In genomic region chr2:74695813-74696430, GRCm38 (mm10) we compare ENCODE assay signal across 28 mouse cellular contexts. TPM values are rescaled to one million over a fixed set of nuclear protein-coding genes. Genes with fewer than 3 reads are reported as not detected.
DNase-seq lines count a peak whose midpoint lies in the region; ATAC-seq lines count a peak whose summit lies in the region.
"Had no signal": no experiment of that assay in that cellular context is flagged by ENCODE, and none has a peak within 500 bp of the region (broad histone marks: within the 10 kb centered on the region; RNA-seq: fewer than 3 reads in every experiment).

No protein-coding gene starts in this region.

- H3K36me3 ChIP-seq in forebrain, embryonic 11.5 days (ENCODE audit: control insufficient read depth, insufficient read depth, low read length): no peaks in the 10 kb centered on the region
- no peaks in the 10 kb centered on the region for H3K36me3 ChIP-seq in forebrain, embryonic 16.5 days (ENCODE audit: control insufficient read depth, insufficient read depth)
- H3K36me3 ChIP-seq in kidney, embryonic 16.5 days (ENCODE audit: insufficient read depth, low read length): no peaks in the 10 kb centered on the region; the same call in 1 of the 2 replicates
- peaks cover 22% of the 10 kb centered on the region for H3K36me3 ChIP-seq in limb, embryonic 12.5 days
- no peaks in the 10 kb centered on the region for H3K36me3 ChIP-seq in neural tube, embryonic 13.5 days
- H3K36me3 ChIP-seq: heart, embryonic 15.5 days; stomach, embryonic 15.5 days had no signal

- no peak overlapping the region for H3K4me2 ChIP-seq in forebrain, embryonic 11.5 days (ENCODE audit: low read depth, low read length, severe bottlenecking)
- H3K4me2 ChIP-seq in forebrain, embryonic 16.5 days (ENCODE audit: low read length): no peak overlapping the region
- peak overlapping the region; percentile 80 for H3K4me2 ChIP-seq in kidney, embryonic 16.5 days (replicated peaks; ENCODE audit: low read depth, low read length)
- peak overlapping the region; percentile 92 for H3K4me2 ChIP-seq in limb, embryonic 12.5 days
- peak overlapping the region; percentile 67 for H3K4me2 ChIP-seq in neural tube, embryonic 13.5 days
- H3K4me2 ChIP-seq: heart, embryonic 15.5 days; stomach, embryonic 15.5 days had no signal

- DNase-seq in forebrain, embryonic 11.5 days (ENCODE audit: low spot score): peak; percentile 50
- no peak for DNase-seq in kidney, adult 18-20 months
- no peak for DNase-seq in spleen, adult 18-20 months
- no peak for DNase-seq in gastrocnemius, postnatal 4 days (ENCODE audit: low spot score in 2 of 2)
- DNase-seq: adrenal gland, postnatal 14 days; cerebellum, postnatal 10 days; gastrocnemius, postnatal 14 days; layer of hippocampus, adult 9-11 months; liver; lung, adult 2 months; right cerebral cortex, postnatal 25 days; thymus, adult 18-20 months; thymus, postnatal 4 days had no signal

- peaks cover 100% of the 10 kb centered on the region for H3K27me3 ChIP-seq in forebrain, embryonic 11.5 days (ENCODE audit: control insufficient read depth, insufficient read depth, low read length)
- peaks cover 94% of the 10 kb centered on the region for H3K27me3 ChIP-seq in forebrain, embryonic 16.5 days (replicated peaks; ENCODE audit: control insufficient read depth, insufficient read depth, low read length)
- no peaks in the 10 kb centered on the region for H3K27me3 ChIP-seq in kidney, embryonic 16.5 days (ENCODE audit: insufficient read depth, low read length)
- peaks cover 64% of the 10 kb centered on the region for H3K27me3 ChIP-seq in limb, embryonic 12.5 days
- H3K27me3 ChIP-seq in neural tube, embryonic 13.5 days: peaks cover 83% of the 10 kb centered on the region

- H3K27ac ChIP-seq in forebrain, embryonic 11.5 days (ENCODE audit: low read depth, low read length): no peak overlapping the region
- no peak overlapping the region for H3K27ac ChIP-seq in forebrain, embryonic 16.5 days (ENCODE audit: low read length)
- H3K27ac ChIP-seq in kidney, embryonic 16.5 days (ENCODE audit: low read length): peak overlapping the region; percentile 99
- peak overlapping the region; percentile 97 for H3K27ac ChIP-seq in limb, embryonic 12.5 days
- H3K27ac ChIP-seq in neural tube, embryonic 13.5 days (replicated peaks): peak overlapping the region; percentile 95
- H3K27ac ChIP-seq: heart, embryonic 15.5 days; left cerebral cortex, adult 2 months; stomach, embryonic 15.5 days had no signal

- H3K4me1 ChIP-seq in forebrain, embryonic 11.5 days (replicated peaks; ENCODE audit: control insufficient read depth, insufficient read depth, low read length): peaks cover 3% of the 10 kb centered on the region; the same call in 1 of the 2 replicates
- H3K4me1 ChIP-seq in forebrain, embryonic 16.5 days (replicated peaks; ENCODE audit: control insufficient read depth, insufficient read depth, low read length): peaks cover 13% of the 10 kb centered on the region
- peaks cover 50% of the 10 kb centered on the region for H3K4me1 ChIP-seq in kidney, embryonic 16.5 days (ENCODE audit: insufficient read depth, low read length)
- H3K4me1 ChIP-seq in limb, embryonic 12.5 days (replicated peaks): peaks cover 79% of the 10 kb centered on the region
- H3K4me1 ChIP-seq in neural tube, embryonic 13.5 days (replicated peaks): peaks cover 60% of the 10 kb centered on the region

- no peaks in the 10 kb centered on the region for H3K9me3 ChIP-seq in forebrain, embryonic 11.5 days (ENCODE audit: control insufficient read depth, low read length)
- no peaks in the 10 kb centered on the region for H3K9me3 ChIP-seq in forebrain, embryonic 16.5 days (ENCODE audit: control insufficient read depth, low read length)
- H3K9me3 ChIP-seq in kidney, embryonic 16.5 days (ENCODE audit: low read length): no peaks in the 10 kb centered on the region
- H3K9me3 ChIP-seq in limb, embryonic 12.5 days: no peaks in the 10 kb centered on the region
- H3K9me3 ChIP-seq in neural tube, embryonic 13.5 days: no peaks in the 10 kb centered on the region
- H3K9me3 ChIP-seq: heart, embryonic 15.5 days; stomach, embryonic 15.5 days had no signal

- H3K9ac ChIP-seq in forebrain, embryonic 11.5 days (ENCODE audit: low read length): no peak overlapping the region
- no peak overlapping the region for H3K9ac ChIP-seq in forebrain, embryonic 16.5 days (replicated peaks; ENCODE audit: low read depth, low read length)
- H3K9ac ChIP-seq in kidney, embryonic 16.5 days (replicated peaks; ENCODE audit: low read length): peak overlapping the region; percentile 99
- H3K9ac ChIP-seq in limb, embryonic 12.5 days (replicated peaks): peak overlapping the region; percentile 93
- H3K9ac ChIP-seq in neural tube, embryonic 13.5 days: peak overlapping the region; percentile 96
- H3K9ac ChIP-seq: heart, embryonic 15.5 days; stomach, embryonic 15.5 days had no signal

- ATAC-seq in forebrain, embryonic 11.5 days (replicated peaks; ENCODE audit: low FRiP score): no peak
- ATAC-seq in forebrain, embryonic 16.5 days: no peak
- ATAC-seq in kidney, embryonic 16.5 days (ENCODE audit: low FRiP score, low TSS enrichment): no peak
- no peak for ATAC-seq in limb, embryonic 12.5 days (ENCODE audit: insufficient number of reproducible peaks, insufficient read depth, low FRiP score, low TSS enrichment, low read depth)
- ATAC-seq in neural tube, embryonic 13.5 days (ENCODE audit: low read depth): no peak
- ATAC-seq: activated CD4-positive, CD25-positive, alpha-beta regulatory T cell, adult 4 months; CD4-positive, CD25-positive, alpha-beta regulatory T cell, adult 4 months; hindbrain, embryonic 16.5 days; Patski had no signal

- H3K4me3 ChIP-seq in forebrain, embryonic 11.5 days (ENCODE audit: low read depth, low read length): no peak overlapping the region
- no peak overlapping the region for H3K4me3 ChIP-seq in forebrain, embryonic 16.5 days (replicated peaks; ENCODE audit: low read length)
- peak overlapping the region; percentile 82 for H3K4me3 ChIP-seq in kidney, embryonic 16.5 days (ENCODE audit: low read length)
- H3K4me3 ChIP-seq in limb, embryonic 12.5 days (replicated peaks): peak overlapping the region; percentile 66
- peak overlapping the region; percentile 61 for H3K4me3 ChIP-seq in neural tube, embryonic 13.5 days
- H3K4me3 ChIP-seq: heart, embryonic 15.5 days; left cerebral cortex, adult 2 months; megakaryocyte, embryonic 14.5 days; stomach, embryonic 15.5 days had no signal

- WGBS in forebrain, embryonic 11.5 days: 3% methylated on average over 7 of the region's 7 CpGs
- WGBS in forebrain, embryonic 16.5 days: 0% methylated on average over 7 of the region's 7 CpGs
- WGBS in kidney, embryonic 16.5 days: 27% methylated on average over 7 of the region's 7 CpGs
- WGBS in limb, embryonic 12.5 days: 2% methylated on average over 7 of the region's 7 CpGs
- 5% methylated on average over 7 of the region's 7 CpGs for WGBS in neural tube, embryonic 13.5 days

RNA-seq across cellular contexts. Expression of gene Hoxd9, which starts 1.6 kb away (rescaled TPM):
- polyA plus RNA-seq in forebrain, embryonic 11.5 days (2014; fragmentation: Nextera tagmentation; extraction: Ambion mirVana): not detected in 2 replicates
- not detected in 2 replicates for polyA plus RNA-seq in forebrain, embryonic 16.5 days (2015; fragmentation: Nextera tagmentation; extraction: Ambion mirVana)
- polyA plus RNA-seq in kidney, embryonic 16.5 days (2015; fragmentation: Nextera tagmentation; extraction: Ambion mirVana): 38.2 and 38.4 TPM in 2 replicates
- 17.8 and 19.2 TPM in 2 replicates for polyA plus RNA-seq in limb, embryonic 12.5 days (2016; fragmentation: Nextera tagmentation; extraction: Ambion mirVana)
- polyA plus RNA-seq in neural tube, embryonic 13.5 days (2015; fragmentation: Nextera tagmentation; extraction: Ambion mirVana): 27.7 and 42.7 TPM in 2 replicates
- total RNA-seq in gastrocnemius, postnatal 4 days (2021): 10 to 100 TPM in 1 of 2 experiments, 1 to 10 TPM in 1; 9.8 to 12.3 TPM
- total RNA-seq: hematopoietic stem cell, adult 5-6 weeks; left cerebral cortex, adult 2 months; neutrophil, adult 5-6 weeks had no signal
- polyA plus RNA-seq: activated CD4-positive, CD25-positive, alpha-beta regulatory T cell, adult 4 months; CD4-positive, CD25-positive, alpha-beta regulatory T cell, adult 4 months; hindbrain, embryonic 16.5 days had no signal

RNA-seq across cellular contexts. Expression of gene Hoxd10, which starts 4.2 kb away (rescaled TPM):
- polyA plus RNA-seq in forebrain, embryonic 11.5 days (2014; fragmentation: Nextera tagmentation; extraction: Ambion mirVana): not detected in 2 replicates
- not detected in 2 replicates for polyA plus RNA-seq in forebrain, embryonic 16.5 days (2015; fragmentation: Nextera tagmentation; extraction: Ambion mirVana)
- 33.5 and 38.5 TPM in 2 replicates for polyA plus RNA-seq in kidney, embryonic 16.5 days (2015; fragmentation: Nextera tagmentation; extraction: Ambion mirVana)
- 39.5 and 42.0 TPM in 2 replicates for polyA plus RNA-seq in limb, embryonic 12.5 days (2016; fragmentation: Nextera tagmentation; extraction: Ambion mirVana)
- polyA plus RNA-seq in neural tube, embryonic 13.5 days (2015; fragmentation: Nextera tagmentation; extraction: Ambion mirVana): 87.2 and 132 TPM in 2 replicates
- total RNA-seq in gastrocnemius, postnatal 4 days (2021): 1 to 10 TPM; 3.0 to 4.9 TPM
- total RNA-seq: adrenal gland, postnatal 14 days; hematopoietic stem cell, adult 5-6 weeks; left cerebral cortex, adult 2 months; neutrophil, adult 5-6 weeks had no signal
- polyA plus RNA-seq: activated CD4-positive, CD25-positive, alpha-beta regulatory T cell, adult 4 months; CD4-positive, CD25-positive, alpha-beta regulatory T cell, adult 4 months; frontal cortex, adult 2 months; heart, embryonic 15.5 days; hindbrain, embryonic 16.5 days; lung, adult 2 months had no signal

RNA-seq across cellular contexts. Expression of gene Hoxd8, which starts 8.5 kb away (rescaled TPM):
- not detected in 2 replicates for polyA plus RNA-seq in forebrain, embryonic 11.5 days (2014; fragmentation: Nextera tagmentation; extraction: Ambion mirVana)
- polyA plus RNA-seq in forebrain, embryonic 16.5 days (2015; fragmentation: Nextera tagmentation; extraction: Ambion mirVana): not detected in 2 replicates
- polyA plus RNA-seq in kidney, embryonic 16.5 days (2015; fragmentation: Nextera tagmentation; extraction: Ambion mirVana): 41.0 and 45.6 TPM in 2 replicates
- polyA plus RNA-seq in limb, embryonic 12.5 days (2016; fragmentation: Nextera tagmentation; extraction: Ambion mirVana): 7.5 and 7.8 TPM in 2 replicates
- 17.4 and 22.8 TPM in 2 replicates for polyA plus RNA-seq in neural tube, embryonic 13.5 days (2015; fragmentation: Nextera tagmentation; extraction: Ambion mirVana)
- 10 to 100 TPM; 35.9 to 41.6 TPM for total RNA-seq in gastrocnemius, postnatal 4 days (2021)
- total RNA-seq: hematopoietic stem cell, adult 5-6 weeks; left cerebral cortex, adult 2 months; neutrophil, adult 5-6 weeks had no signal
- polyA plus RNA-seq: activated CD4-positive, CD25-positive, alpha-beta regulatory T cell, adult 4 months; CD4-positive, CD25-positive, alpha-beta regulatory T cell, adult 4 months had no signal

RNA-seq across cellular contexts. Expression of gene Hoxd3, which starts 15.8 kb away (rescaled TPM):
- polyA plus RNA-seq in forebrain, embryonic 11.5 days (2014; fragmentation: Nextera tagmentation; extraction: Ambion mirVana): 0.08 and 0.19 TPM in 2 replicates
- polyA plus RNA-seq in forebrain, embryonic 16.5 days (2015; fragmentation: Nextera tagmentation; extraction: Ambion mirVana): not detected in 2 replicates
- polyA plus RNA-seq in kidney, embryonic 16.5 days (2015; fragmentation: Nextera tagmentation; extraction: Ambion mirVana): 14.6 and 15.4 TPM in 2 replicates
- 1.4 and 1.5 TPM in 2 replicates for polyA plus RNA-seq in limb, embryonic 12.5 days (2016; fragmentation: Nextera tagmentation; extraction: Ambion mirVana)
- polyA plus RNA-seq in neural tube, embryonic 13.5 days (2015; fragmentation: Nextera tagmentation; extraction: Ambion mirVana): 24.2 and 33.8 TPM in 2 replicates
- total RNA-seq in gastrocnemius, postnatal 4 days (2021): under 1 TPM in 1 of 2 experiments, not detected in 1; 0.12 TPM
- total RNA-seq: gastrocnemius, postnatal 14 days; hematopoietic stem cell, adult 5-6 weeks; left cerebral cortex, adult 2 months; neutrophil, adult 5-6 weeks had no signal
- polyA plus RNA-seq: activated CD4-positive, CD25-positive, alpha-beta regulatory T cell, adult 4 months; CD4-positive, CD25-positive, alpha-beta regulatory T cell, adult 4 months; frontal cortex, adult 2 months had no signal

RNA-seq across cellular contexts. Expression of gene Hoxd4, which starts 15.8 kb away (rescaled TPM):
- not detected in 2 replicates for polyA plus RNA-seq in forebrain, embryonic 11.5 days (2014; fragmentation: Nextera tagmentation; extraction: Ambion mirVana)
- polyA plus RNA-seq in forebrain, embryonic 16.5 days (2015; fragmentation: Nextera tagmentation; extraction: Ambion mirVana): not detected in 2 replicates
- polyA plus RNA-seq in kidney, embryonic 16.5 days (2015; fragmentation: Nextera tagmentation; extraction: Ambion mirVana): 4.5 and 4.9 TPM in 2 replicates
- 0.55 and 0.78 TPM in 2 replicates for polyA plus RNA-seq in limb, embryonic 12.5 days (2016; fragmentation: Nextera tagmentation; extraction: Ambion mirVana)
- polyA plus RNA-seq in neural tube, embryonic 13.5 days (2015; fragmentation: Nextera tagmentation; extraction: Ambion mirVana): 6.9 and 7.2 TPM in 2 replicates
- 1 to 10 TPM; 4.1 to 6.1 TPM for total RNA-seq in gastrocnemius, postnatal 4 days (2021)
- total RNA-seq: hematopoietic stem cell, adult 5-6 weeks; left cerebral cortex, adult 2 months; neutrophil, adult 5-6 weeks had no signal
- polyA plus RNA-seq: activated CD4-positive, CD25-positive, alpha-beta regulatory T cell, adult 4 months; CD4-positive, CD25-positive, alpha-beta regulatory T cell, adult 4 months; frontal cortex, adult 2 months had no signal

Comparison
In these comparisons a context has a peak if more than half of its experiments do, and no peak if none do; other contexts are left out.
1. H3K27ac ChIP-seq: peak in kidney, embryonic 16.5 days (single experiment), limb, embryonic 12.5 days (single experiment) and neural tube, embryonic 13.5 days (single experiment); none in forebrain, embryonic 11.5 days (single experiment) and forebrain, embryonic 16.5 days (single experiment).
2. H3K4me2 ChIP-seq: peak in kidney, embryonic 16.5 days (single experiment), limb, embryonic 12.5 days (single experiment) and neural tube, embryonic 13.5 days (single experiment); none in forebrain, embryonic 11.5 days (single experiment) and forebrain, embryonic 16.5 days (single experiment).
3. H3K4me3 ChIP-seq: peak in kidney, embryonic 16.5 days (single experiment), limb, embryonic 12.5 days (single experiment) and neural tube, embryonic 13.5 days (single experiment); none in forebrain, embryonic 11.5 days (single experiment) and forebrain, embryonic 16.5 days (single experiment).
4. H3K9ac ChIP-seq: peak in kidney, embryonic 16.5 days (single experiment), limb, embryonic 12.5 days (single experiment) and neural tube, embryonic 13.5 days (single experiment); none in forebrain, embryonic 11.5 days (single experiment) and forebrain, embryonic 16.5 days (single experiment).
5. RNA of gene Hoxd9, which starts 1.6 kb away (polyA plus RNA-seq): 27.7 to 42.7 TPM in neural tube, embryonic 13.5 days, 38.2 to 38.4 TPM in kidney, embryonic 16.5 days and 17.8 to 19.2 TPM in limb, embryonic 12.5 days; not detected in forebrain, embryonic 11.5 days and not detected in forebrain, embryonic 16.5 days; every median in the first group is over 10 times any median in the second.
6. RNA of gene Hoxd10, which starts 4.2 kb away (polyA plus RNA-seq): 87.2 to 132 TPM in neural tube, embryonic 13.5 days, 39.5 to 42.0 TPM in limb, embryonic 12.5 days and 33.5 to 38.5 TPM in kidney, embryonic 16.5 days; not detected in forebrain, embryonic 11.5 days and not detected in forebrain, embryonic 16.5 days; every median in the first group is over 10 times any median in the second.